Comparison of ENCODE assay signal across 7 mouse cellular contexts in genomic region chr17:47369087-47369443, GRCm38 (mm10). TPM values are rescaled to one million over a fixed set of nuclear protein-coding genes. Genes with fewer than 3 reads are reported as not detected.
A peak's percentile ranks its signal among the peaks of the same experiment; 100 is the strongest.
DNase-seq lines count a peak whose midpoint lies in the region; ATAC-seq and TF ChIP-seq lines count a peak whose summit lies in the region.

No protein-coding gene starts in this region.

- peaks cover 2% of the 10 kb centered on the region; the same call in 1 of the 2 replicates for H3K4me1 ChIP-seq in embryonic facial prominence, embryonic 11.5 days (ENCODE audit: control insufficient read depth, insufficient read depth, low read length)
- H3K4me1 ChIP-seq in heart, embryonic 16.5 days (ENCODE audit: control insufficient read depth, insufficient read depth, low read length) = peaks cover 11% of the 10 kb centered on the region
- peaks cover 26% of the 10 kb centered on the region for H3K4me1 ChIP-seq in liver, embryonic 15.5 days (replicated peaks)

- no peak for DNase-seq in left cerebral cortex, adult 2 months (ENCODE audit: extremely low spot score in 1 of 2, low spot score in 2 of 2)
- no peak for DNase-seq in left cerebral cortex, adult 9 months (ENCODE audit: low spot score in 2 of 2)
- DNase-seq in embryonic facial prominence, embryonic 11.5 days (ENCODE audit: low spot score) = no peak
- peak; percentile 25 for DNase-seq in testis, postnatal 14 days (ENCODE audit: low spot score)
- no peak for DNase-seq in right cerebral cortex, adult 2 months (ENCODE audit: low spot score in 2 of 2)

- peak; percentile 36; the same call in 1 of the 2 replicates for ATAC-seq in embryonic facial prominence, embryonic 11.5 days (replicated peaks; ENCODE audit: insufficient number of reproducible peaks, low FRiP score, low TSS enrichment, low read depth)
- ATAC-seq in heart, embryonic 16.5 days (replicated peaks; ENCODE audit: extremely low read depth, insufficient read depth, low FRiP score) = peak; percentile 26; the same call in 1 of the 2 replicates
- peak; percentile 32; the same call in 1 of the 2 replicates for ATAC-seq in liver, embryonic 15.5 days (ENCODE audit: insufficient read depth)

- peak overlapping the region; percentile 80 for H3K9ac ChIP-seq in embryonic facial prominence, embryonic 11.5 days (replicated peaks; ENCODE audit: low read length)
- H3K9ac ChIP-seq in heart, embryonic 16.5 days (ENCODE audit: low read length) = peak overlapping the region; percentile 80
- peak overlapping the region; percentile 64 for H3K9ac ChIP-seq in liver, embryonic 15.5 days

- TF ChIP-seq CTCF in left cerebral cortex, adult 2 months (IDR thresholded peaks at IDR 0.05) = no peak

- WGBS in embryonic facial prominence, embryonic 11.5 days = 2% methylated on average over 20 of the region's 20 CpGs
- 3% methylated on average over 20 of the region's 20 CpGs for WGBS in heart, embryonic 16.5 days
- 1% methylated on average over 20 of the region's 20 CpGs for WGBS in liver, embryonic 15.5 days (ENCODE audit: insufficient replicate concordance)

- peak overlapping the region; percentile 56; the same call in 1 of the 2 replicates for H3K27ac ChIP-seq in left cerebral cortex, adult 2 months
- H3K27ac ChIP-seq in embryonic facial prominence, embryonic 11.5 days (replicated peaks; ENCODE audit: low read depth, low read length) = no peak overlapping the region
- H3K27ac ChIP-seq in heart, embryonic 16.5 days (ENCODE audit: low read length) = no peak overlapping the region
- no peak overlapping the region for H3K27ac ChIP-seq in liver, embryonic 15.5 days (replicated peaks)

- H3K4me2 ChIP-seq in embryonic facial prominence, embryonic 11.5 days (ENCODE audit: low read depth, low read length) = peak overlapping the region; percentile 84
- peak overlapping the region; percentile 93 for H3K4me2 ChIP-seq in heart, embryonic 16.5 days (ENCODE audit: low read depth, low read length)
- H3K4me2 ChIP-seq in liver, embryonic 15.5 days = peak overlapping the region; percentile 82

- H3K9me3 ChIP-seq in embryonic facial prominence, embryonic 11.5 days (replicated peaks; ENCODE audit: control insufficient read depth, low read length) = no peaks in the 10 kb centered on the region
- H3K9me3 ChIP-seq in heart, embryonic 16.5 days (replicated peaks; ENCODE audit: control insufficient read depth, low read length) = no peaks in the 10 kb centered on the region
- no peaks in the 10 kb centered on the region for H3K9me3 ChIP-seq in liver, embryonic 15.5 days (replicated peaks)

- no peaks in the 10 kb centered on the region; the same call in 1 of the 2 replicates for H3K36me3 ChIP-seq in embryonic facial prominence, embryonic 11.5 days (replicated peaks; ENCODE audit: control insufficient read depth, insufficient read depth, low read depth, low read length)
- peaks cover 12% of the 10 kb centered on the region; the same call in 1 of the 2 replicates for H3K36me3 ChIP-seq in heart, embryonic 16.5 days (ENCODE audit: control insufficient read depth, insufficient read depth)
- H3K36me3 ChIP-seq in liver, embryonic 15.5 days (replicated peaks) = peaks cover 18% of the 10 kb centered on the region

- intact Hi-C loops in left cerebral cortex, adult 2 months (cut with DNase I) = loop anchor here (10.0 kb wide), 1 partner anchor 316 kb away; the partner anchor contains the start of genes Frs3 and Tomm6

- H3K27me3 ChIP-seq in embryonic facial prominence, embryonic 11.5 days (ENCODE audit: control insufficient read depth, insufficient read depth, low read length) = no peaks in the 10 kb centered on the region
- H3K27me3 ChIP-seq in heart, embryonic 16.5 days (ENCODE audit: control insufficient read depth, insufficient read depth, low read length) = no peaks in the 10 kb centered on the region; the same call in 1 of the 2 replicates
- peaks cover 14% of the 10 kb centered on the region for H3K27me3 ChIP-seq in liver, embryonic 15.5 days

- peak overlapping the region; percentile 58 for H3K4me3 ChIP-seq in left cerebral cortex, adult 2 months
- peak overlapping the region; percentile 81 for H3K4me3 ChIP-seq in embryonic facial prominence, embryonic 11.5 days (ENCODE audit: low read depth, low read length)
- H3K4me3 ChIP-seq in heart, embryonic 16.5 days (ENCODE audit: low read length) = peak overlapping the region; percentile 68
- H3K4me3 ChIP-seq in liver, embryonic 15.5 days (replicated peaks) = peak overlapping the region; percentile 75

RNA-seq across cellular contexts. Expression of gene Mrps10, which starts 0.4 kb away (rescaled TPM):
- total RNA-seq in left cerebral cortex, adult 2 months (2021) = 10 to 100 TPM; 28.4 to 29.1 TPM
- polyA plus RNA-seq in embryonic facial prominence, embryonic 11.5 days (2014; fragmentation: Nextera tagmentation; extraction: Ambion mirVana) = 74.1 and 75.2 TPM in 2 replicates
- 65.7 and 67.4 TPM in 2 replicates for polyA plus RNA-seq in heart, embryonic 16.5 days (2015; fragmentation: Nextera tagmentation; extraction: Ambion mirVana)
- polyA plus RNA-seq in liver, embryonic 15.5 days (2015; fragmentation: Nextera tagmentation; extraction: Ambion mirVana) = 37.0 and 39.2 TPM in 2 replicates

RNA-seq across cellular contexts. Expression of gene Guca1b, which starts 16.1 kb away (rescaled TPM):
- total RNA-seq in left cerebral cortex, adult 2 months (2021) = 1 to 10 TPM; 1.8 to 2.9 TPM
- polyA plus RNA-seq in embryonic facial prominence, embryonic 11.5 days (2014; fragmentation: Nextera tagmentation; extraction: Ambion mirVana) = 0.41 and 1.6 TPM in 2 replicates
- polyA plus RNA-seq in heart, embryonic 16.5 days (2015; fragmentation: Nextera tagmentation; extraction: Ambion mirVana) = 0.95 and 1.2 TPM in 2 replicates
- 0.15 and 0.22 TPM in 2 replicates for polyA plus RNA-seq in liver, embryonic 15.5 days (2015; fragmentation: Nextera tagmentation; extraction: Ambion mirVana)

RNA-seq across cellular contexts. Expression of gene Guca1a, which starts 31.3 kb away (rescaled TPM):
- not detected for total RNA-seq in left cerebral cortex, adult 2 months (2021)
- 0.83 and 0.84 TPM in 2 replicates for polyA plus RNA-seq in embryonic facial prominence, embryonic 11.5 days (2014; fragmentation: Nextera tagmentation; extraction: Ambion mirVana)
- 1.2 and 2.1 TPM in 2 replicates for polyA plus RNA-seq in heart, embryonic 16.5 days (2015; fragmentation: Nextera tagmentation; extraction: Ambion mirVana)
- polyA plus RNA-seq in liver, embryonic 15.5 days (2015; fragmentation: Nextera tagmentation; extraction: Ambion mirVana) = 0.90 and 1.2 TPM in 2 replicates
